Mouse (Mus musculus) heart, postnatal 14 days (tissue): ENCODE data around the gene Fto. TPM values are rescaled to one million over a fixed set of nuclear protein-coding genes. Genes with fewer than 3 reads are reported as not detected.

ENCODE experiments used
- DNase-seq, 2 experiments: peaks; one replicate each; pipeline ENCODE4 v3.0.0; 2021 to 2022
- intact Hi-C: fragments of 180-260 bp; cut with DNase I; formaldehyde crosslinking; loops from one replicate; pipeline ENCODE4 v1.15.1; 2025
- total RNA-seq, 2 experiments: library from RNA; stranded (reverse); gene quantifications; 2 replicates each; pipeline ENCODE4 v1.2.3; 2021

Gene Fto
- total RNA-seq, 2 experiments from 2014 or later, result 68.6 to 70.4 TPM

DNA sequence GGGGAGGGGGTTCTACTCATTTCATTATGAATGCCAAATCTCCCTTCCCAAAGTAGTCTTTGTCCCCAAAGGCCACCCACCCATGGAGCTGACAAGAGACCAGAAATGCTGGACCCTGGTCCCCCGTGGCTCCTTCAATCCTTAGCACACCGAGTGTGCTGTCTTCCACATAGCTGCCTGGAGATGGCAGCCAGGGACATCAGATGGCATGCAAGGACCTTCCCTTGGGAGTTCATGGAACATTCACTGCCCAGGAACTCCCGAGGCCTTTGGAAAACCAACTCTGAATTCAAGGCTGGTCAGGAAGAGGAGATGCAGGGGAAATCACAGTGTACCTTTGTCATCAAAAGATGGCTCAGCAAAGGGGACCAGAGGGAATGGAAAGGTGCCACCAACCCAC lies 372.1 kb downstream of the Fto start:
- intact Hi-C loops, result no loop called here
- peak; percentile 15 to 23 for DNase-seq

DNA sequence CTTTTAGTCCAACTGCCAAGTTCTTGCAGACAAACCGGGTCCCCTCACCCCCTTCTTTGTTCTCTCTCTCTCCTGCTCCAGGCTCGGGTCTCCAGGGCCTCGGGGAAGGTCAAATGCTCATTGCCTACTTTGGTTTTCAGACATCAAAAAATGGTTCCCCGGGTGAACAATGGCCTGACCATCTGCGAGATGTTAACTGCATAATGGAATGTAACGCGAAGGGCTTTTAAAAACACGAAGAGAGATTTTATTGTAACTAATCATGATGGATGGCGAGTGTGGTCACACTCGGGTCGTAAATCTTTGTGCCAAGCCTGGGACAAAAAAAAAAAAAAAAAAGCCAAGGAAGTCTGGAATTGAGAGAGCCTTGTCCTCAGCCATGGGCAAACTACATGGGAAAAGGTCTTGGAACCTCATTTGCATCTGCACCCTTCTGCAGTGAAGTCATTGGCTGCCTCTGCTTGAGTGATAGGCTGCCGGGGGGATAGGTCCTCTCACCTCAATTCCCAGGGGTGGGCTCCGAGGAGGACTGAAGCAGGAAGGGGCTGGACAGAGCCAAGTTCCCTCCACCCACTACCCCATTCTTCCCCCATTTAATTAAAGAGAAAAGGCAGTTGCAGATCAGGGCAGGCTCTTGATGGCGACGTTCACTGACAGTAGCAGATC lies 378.9 kb downstream of the Fto start:
- DNase-seq, result no peak
- intact Hi-C loops, result no loop called here

DNA sequence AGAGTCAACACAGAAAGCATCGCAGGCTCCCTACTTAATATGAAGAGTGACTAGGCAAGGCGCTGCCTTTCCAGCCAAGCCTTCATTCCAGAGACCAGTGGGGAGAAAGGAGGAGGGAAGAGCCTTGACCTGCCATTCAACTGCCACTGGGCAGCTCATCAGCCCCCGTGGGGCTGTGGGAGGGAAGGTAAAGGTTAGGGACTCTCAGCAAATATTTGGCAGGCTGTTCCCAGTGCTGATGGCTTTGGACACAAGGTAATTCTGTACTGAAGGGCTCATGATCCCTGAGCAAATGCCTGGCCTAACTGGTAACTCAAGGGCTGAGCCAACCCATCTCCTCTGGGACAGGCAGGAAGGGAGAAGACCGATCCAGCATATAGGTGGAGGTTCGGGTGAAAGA lies 393.2 kb downstream of the Fto start:
- intact Hi-C loops, result no loop called here
- DNase-seq, result no peak

- intact Hi-C loops, result no loop called here
- no peak for DNase-seq
These were observed 395.3 kb downstream of the Fto start for GRCm38 (mm10) chr8:91708661-91709060.

GRCm38 (mm10) chr8:91709768-91710167 lies 396.4 kb downstream of the Fto start:
- intact Hi-C loops, result no loop called here
- DNase-seq, result no peak

GRCm38 (mm10) chr8:91711202-91711601 lies 397.9 kb downstream of the Fto start:
- no peak for DNase-seq
- intact Hi-C loops, result no loop called here

GRCm38 (mm10) chr8:91711981-91712598 lies 398.8 kb downstream of the Fto start:
- DNase-seq, result no peak
- intact Hi-C loops, result no loop called here

- DNase-seq, result no peak
- intact Hi-C loops, result no loop called here
These were observed 399.6 kb downstream of the Fto start for GRCm38 (mm10) chr8:91712731-91713569.

- intact Hi-C loops, result no loop called here
- no peak for DNase-seq
These were observed 400.5 kb downstream of the Fto start for GRCm38 (mm10) chr8:91713677-91714312.

GRCm38 (mm10) chr8:91714733-91715132 lies 401.4 kb downstream of the Fto start:
- intact Hi-C loops, result no loop called here
- DNase-seq, result no peak

GRCm38 (mm10) chr8:91715387-91716085 lies 402.2 kb downstream of the Fto start:
- no peak for DNase-seq
- intact Hi-C loops, result no loop called here

Other genes starting within 250 kb of the Fto start
- gene Rbl2, start 243.5 kb upstream of the Fto start, total RNA-seq, result 10 to 100 TPM; 24.6 to 27.9 TPM
- gene Aktip, start 113.5 kb upstream of the Fto start, total RNA-seq, result 10 to 100 TPM; 40.1 to 42.0 TPM
- gene Rpgrip1l, start 263 bp upstream of the Fto start, total RNA-seq, result 1 to 10 TPM; 3.2 to 3.6 TPM